Mouse (Mus musculus): ENCODE data around the gene Opalin. TPM values are rescaled to one million over a fixed set of nuclear protein-coding genes. Genes with fewer than 3 reads are reported as not detected.

Gene Opalin
- total and polyA plus RNA-seq, 2 experiments from 2014 or later, result not detected

DNA sequence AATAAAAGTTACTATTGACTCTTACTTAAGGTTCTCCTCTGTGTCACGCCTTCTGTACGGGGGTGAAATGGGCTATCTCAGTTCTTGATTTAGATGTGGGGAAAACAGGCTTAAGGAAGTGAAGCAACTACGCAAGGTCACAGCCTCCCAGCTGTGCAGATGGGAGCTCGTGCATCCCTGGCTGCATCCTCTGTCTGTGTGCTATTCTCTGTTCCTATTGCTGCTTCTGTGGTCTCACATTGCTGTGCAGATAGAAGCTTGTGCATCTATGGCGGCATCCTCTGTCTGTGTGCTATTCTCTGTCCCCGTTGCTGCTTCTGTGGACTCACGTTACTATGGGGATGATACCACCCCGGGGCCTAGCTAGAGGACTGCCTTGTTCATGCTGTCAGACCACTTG lies 50.4 kb downstream of the Opalin start:
- H3K36me3 ChIP-seq (ENCODE audit: insufficient read depth, low read length), result no peaks in the 10 kb centered on the region
- WGBS, result 72% methylated on average over 8 of the region's 8 CpGs
- no peak overlapping the region for H3K27ac ChIP-seq
- no peak for TF ChIP-seq CTCF (IDR thresholded peaks at IDR 0.05; ENCODE audit: low read depth)
- H3K4me1 ChIP-seq (ENCODE audit: insufficient read depth, low read length), result no peaks in the 10 kb centered on the region
- no peak for ATAC-seq
- no peaks in the 10 kb centered on the region for H3K27me3 ChIP-seq (ENCODE audit: insufficient read depth, low read length)
- H3K4me3 ChIP-seq (ENCODE audit: low read length), result no peak overlapping the region
- H3K9me3 ChIP-seq (ENCODE audit: low read length), result no peaks in the 10 kb centered on the region
- no peak overlapping the region for H3K4me2 ChIP-seq (ENCODE audit: low read depth, low read length)
- no peak for DNase-seq (ENCODE audit: low spot score)
- H3K9ac ChIP-seq (replicated peaks; ENCODE audit: low read length), result no peak overlapping the region

DNA sequence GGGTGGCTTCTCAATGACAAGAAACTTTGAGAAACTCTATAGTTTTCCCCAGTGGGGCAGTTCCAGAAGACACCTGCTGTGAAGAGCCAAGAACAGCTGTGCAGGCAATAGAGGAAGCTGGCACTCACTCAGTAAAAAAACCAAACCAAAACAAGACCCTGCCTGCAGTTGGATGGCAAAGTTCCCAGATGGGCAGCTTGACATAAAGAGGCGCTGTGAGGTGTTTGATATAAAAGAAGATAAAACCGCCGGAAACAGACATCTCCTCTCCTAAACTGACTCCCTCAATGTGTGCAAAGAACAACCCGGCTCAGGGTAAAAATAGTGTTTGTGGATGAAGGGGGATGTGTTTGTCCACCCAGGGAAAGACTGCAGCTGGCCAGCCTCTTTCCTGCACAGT lies 54.7 kb downstream of the Opalin start:
- DNase-seq (ENCODE audit: low spot score) (peak; percentile 47), ATAC-seq (peak; percentile 49; the same call in 1 of the 2 replicates)
- TF ChIP-seq CTCF (IDR thresholded peaks at IDR 0.05; ENCODE audit: low read depth), result no peak
- H3K4me2 ChIP-seq (ENCODE audit: low read depth, low read length), result no peak overlapping the region
- H3K36me3 ChIP-seq (ENCODE audit: insufficient read depth, low read length), result no peaks in the 10 kb centered on the region
- no peak overlapping the region for H3K27ac ChIP-seq
- H3K9ac ChIP-seq (replicated peaks; ENCODE audit: low read length), result no peak overlapping the region
- WGBS, result 26% methylated on average over 4 of the region's 4 CpGs
- H3K4me3 ChIP-seq (ENCODE audit: low read length), result no peak overlapping the region
- no peaks in the 10 kb centered on the region for H3K27me3 ChIP-seq (ENCODE audit: insufficient read depth, low read length)
- no peaks in the 10 kb centered on the region for H3K9me3 ChIP-seq (ENCODE audit: low read length)
- no peaks in the 10 kb centered on the region for H3K4me1 ChIP-seq (ENCODE audit: insufficient read depth, low read length)

DNA sequence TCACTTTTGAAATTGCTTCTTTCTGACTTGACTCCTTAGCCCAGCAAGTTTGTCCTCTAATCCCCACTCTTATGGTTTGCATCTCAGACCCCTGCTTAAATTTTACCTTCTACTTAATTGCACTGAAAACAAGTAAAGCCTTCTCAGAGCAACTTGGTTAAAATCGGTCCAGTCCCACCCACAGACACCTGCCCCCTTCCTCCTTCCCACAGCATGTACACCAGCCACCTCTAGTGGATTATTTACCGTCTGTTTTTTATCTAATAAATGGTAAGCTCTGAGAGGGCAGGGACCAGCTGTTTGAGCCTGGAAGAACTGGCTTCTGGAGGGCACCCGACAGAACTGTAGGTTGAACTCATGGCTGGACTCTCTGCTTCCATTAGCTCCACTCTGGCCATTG lies 56.4 kb downstream of the Opalin start:
- TF ChIP-seq CTCF (IDR thresholded peaks at IDR 0.05; ENCODE audit: low read depth), result no peak

DNA sequence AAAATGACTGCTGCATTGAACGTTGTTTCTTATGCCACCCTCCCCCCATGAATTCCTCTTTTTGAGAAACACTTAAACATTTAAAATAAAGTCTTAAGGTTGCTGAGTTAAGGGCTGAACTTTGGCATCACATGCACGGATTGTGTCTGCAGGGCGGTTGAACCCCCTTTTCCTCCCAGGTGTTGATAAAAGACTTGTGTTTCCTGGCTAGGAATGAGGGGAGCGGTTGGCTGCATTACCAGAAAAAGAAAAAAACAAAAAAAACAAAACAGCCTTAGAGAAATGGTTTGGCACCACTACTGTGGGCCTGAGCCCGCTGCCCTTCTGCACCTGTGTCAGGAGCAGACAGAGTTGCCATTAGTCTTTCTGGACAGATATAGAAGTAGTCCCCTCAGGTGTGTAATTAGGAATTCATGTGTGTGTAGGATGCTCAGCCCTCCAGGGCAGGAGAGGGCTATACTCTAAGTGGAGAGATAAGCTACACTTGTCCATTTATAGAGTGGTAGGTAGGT lies 57.7 kb downstream of the Opalin start:
- DNase-seq (ENCODE audit: low spot score) (no peak), ATAC-seq (no peak)
- 79% methylated on average over 5 of the region's 5 CpGs for WGBS
- TF ChIP-seq CTCF (IDR thresholded peaks at IDR 0.05; ENCODE audit: low read depth), result no peak
- Histone ChIP-seq H3K27me3 (ENCODE audit: insufficient read depth, low read length) (no peaks in the 10 kb centered on the region), H3K4me1 (ENCODE audit: insufficient read depth, low read length) (no peaks in the 10 kb centered on the region), H3K9me3 (ENCODE audit: low read length) (no peaks in the 10 kb centered on the region), H3K4me3 (ENCODE audit: low read length) (no peak overlapping the region), H3K36me3 (ENCODE audit: insufficient read depth, low read length) (no peaks in the 10 kb centered on the region), H3K4me2 (ENCODE audit: low read depth, low read length) (no peak overlapping the region), H3K27ac (no peak overlapping the region), H3K9ac (replicated peaks; ENCODE audit: low read length) (no peak overlapping the region)

More for the DNA sequence above, 56.4 kb downstream of the Opalin start:
- no peaks in the 10 kb centered on the region for H3K4me1 ChIP-seq (ENCODE audit: insufficient read depth, low read length)
- no peak overlapping the region for H3K9ac ChIP-seq (replicated peaks; ENCODE audit: low read length)
- WGBS, result 86% methylated on average over 3 of the region's 3 CpGs
- no peaks in the 10 kb centered on the region for H3K27me3 ChIP-seq (ENCODE audit: insufficient read depth, low read length)
- H3K9me3 ChIP-seq (ENCODE audit: low read length), result no peaks in the 10 kb centered on the region
- DNase-seq (ENCODE audit: low spot score) (no peak), ATAC-seq (no peak)
- no peaks in the 10 kb centered on the region for H3K36me3 ChIP-seq (ENCODE audit: insufficient read depth, low read length)
- no peak overlapping the region for H3K4me2 ChIP-seq (ENCODE audit: low read depth, low read length)
- H3K4me3 ChIP-seq (ENCODE audit: low read length), result no peak overlapping the region
- no peak overlapping the region for H3K27ac ChIP-seq

DNA sequence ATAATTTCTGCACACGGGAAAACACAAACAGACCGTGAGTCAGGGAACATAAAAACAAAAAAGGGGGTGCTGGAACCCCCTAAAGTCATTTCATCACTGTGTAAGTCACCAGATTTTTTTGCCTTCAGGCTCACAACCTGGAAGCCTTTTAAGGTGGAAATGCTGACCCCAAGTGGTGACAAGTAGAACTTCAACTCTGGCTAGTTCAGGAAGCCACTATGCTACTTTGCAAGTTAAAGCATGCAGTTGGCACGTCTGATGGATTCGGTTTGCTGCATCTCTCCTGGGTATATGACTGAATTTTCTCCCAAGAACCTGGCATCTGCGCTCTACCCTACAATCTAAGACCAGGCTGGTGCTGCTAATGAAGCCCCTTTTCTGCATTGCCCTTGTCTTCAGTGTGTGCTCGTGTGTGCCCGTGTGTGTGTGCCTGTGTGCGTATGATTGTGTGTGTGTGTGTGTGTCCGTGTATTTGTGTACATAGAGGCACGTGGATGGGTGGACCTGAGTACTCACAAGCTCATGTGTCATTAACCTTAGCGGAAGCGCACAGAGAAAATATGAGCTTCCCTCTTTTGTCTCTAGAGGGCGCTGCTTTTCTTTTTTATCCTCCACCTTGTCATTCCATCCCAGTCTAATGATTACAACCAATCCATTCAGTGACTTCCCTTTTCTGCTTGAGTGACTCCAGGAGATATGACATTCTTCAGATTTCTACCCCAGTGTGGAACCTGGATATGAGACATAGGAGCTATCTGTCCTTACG lies 60.8 kb downstream of the Opalin start:
- Histone ChIP-seq H3K4me1 (ENCODE audit: insufficient read depth, low read length) (no peaks in the 10 kb centered on the region), H3K36me3 (ENCODE audit: insufficient read depth, low read length) (no peaks in the 10 kb centered on the region), H3K4me3 (ENCODE audit: low read length) (no peak overlapping the region), H3K27me3 (ENCODE audit: insufficient read depth, low read length) (no peaks in the 10 kb centered on the region), H3K9me3 (ENCODE audit: low read length) (no peaks in the 10 kb centered on the region), H3K4me2 (ENCODE audit: low read depth, low read length) (peak overlapping the region; percentile 51), H3K9ac (replicated peaks; ENCODE audit: low read length) (no peak overlapping the region), H3K27ac (no peak overlapping the region)
- peak; percentile 84 for TF ChIP-seq CTCF (IDR thresholded peaks at IDR 0.05; ENCODE audit: low read depth)
- 22% methylated on average over 14 of the region's 14 CpGs for WGBS
- ATAC-seq (peak; percentile 68), DNase-seq (ENCODE audit: low spot score) (peak; percentile 90)

DNA sequence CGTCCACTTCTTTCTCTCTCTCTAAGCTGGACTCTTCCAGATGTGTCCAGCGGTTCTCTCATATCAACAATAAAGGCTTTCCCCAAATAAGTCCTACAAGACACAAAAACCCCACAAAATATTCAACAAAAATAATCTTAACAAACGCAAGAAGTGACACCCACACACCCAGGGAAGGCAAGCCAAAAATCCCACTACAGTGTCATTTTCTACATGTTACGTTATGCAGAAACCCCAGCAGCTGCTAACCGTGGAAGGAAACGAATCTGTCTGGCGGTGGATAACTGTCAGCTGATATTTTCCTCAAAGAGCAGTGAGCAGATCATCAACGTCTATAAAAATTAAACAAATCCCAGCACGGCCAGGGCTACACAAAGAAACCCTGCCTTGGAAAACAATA lies 62.9 kb downstream of the Opalin start:
- H3K36me3 ChIP-seq (ENCODE audit: insufficient read depth, low read length), result no peaks in the 10 kb centered on the region
- H3K4me2 ChIP-seq (ENCODE audit: low read depth, low read length), result 0 out of 2 replicates have a peak overlapping the region, but pooled peaks have one; percentile 10
- H3K9ac ChIP-seq (replicated peaks; ENCODE audit: low read length), result no peak overlapping the region
- WGBS, result 26% methylated on average over 9 of the region's 9 CpGs
- H3K9me3 ChIP-seq (ENCODE audit: low read length), result no peaks in the 10 kb centered on the region
- TF ChIP-seq CTCF (IDR thresholded peaks at IDR 0.05; ENCODE audit: low read depth), result no peak
- no peak for ATAC-seq
- H3K4me3 ChIP-seq (ENCODE audit: low read length), result no peak overlapping the region
- DNase-seq (ENCODE audit: low spot score), result no peak
- H3K4me1 ChIP-seq (ENCODE audit: insufficient read depth, low read length), result no peaks in the 10 kb centered on the region
- H3K27ac ChIP-seq, result no peak overlapping the region
- peaks cover 4% of the 10 kb centered on the region; the same call in 1 of the 2 replicates for H3K27me3 ChIP-seq (ENCODE audit: insufficient read depth, low read length)

DNA sequence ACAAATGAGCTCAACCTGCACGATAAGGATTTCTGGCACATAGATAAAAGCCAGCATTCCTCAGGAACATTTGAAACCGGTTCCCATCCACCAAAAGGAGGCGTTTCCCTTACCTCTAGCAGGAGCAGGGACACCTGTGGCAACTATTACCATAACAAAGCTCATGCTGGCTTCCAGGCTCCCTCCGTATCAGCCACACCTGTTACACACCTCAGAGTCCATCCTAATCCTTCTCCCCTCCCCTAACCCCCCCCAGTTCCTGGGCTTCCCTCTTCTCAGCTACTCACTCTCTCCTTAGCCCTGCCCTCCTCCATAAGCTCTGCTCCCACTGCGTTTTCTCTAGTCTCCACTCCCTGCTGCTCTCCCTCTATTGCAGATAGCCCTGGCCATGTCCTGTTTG lies 63.3 kb downstream of the Opalin start:
- Histone ChIP-seq H3K4me2 (ENCODE audit: low read depth, low read length) (no peak overlapping the region), H3K4me1 (ENCODE audit: insufficient read depth, low read length) (no peaks in the 10 kb centered on the region), H3K27me3 (ENCODE audit: insufficient read depth, low read length) (peaks cover 4% of the 10 kb centered on the region; the same call in 1 of the 2 replicates), H3K9me3 (ENCODE audit: low read length) (no peaks in the 10 kb centered on the region), H3K36me3 (ENCODE audit: insufficient read depth, low read length) (no peaks in the 10 kb centered on the region), H3K27ac (no peak overlapping the region), H3K9ac (replicated peaks; ENCODE audit: low read length) (no peak overlapping the region), H3K4me3 (ENCODE audit: low read length) (no peak overlapping the region)
- DNase-seq (ENCODE audit: low spot score) (no peak), ATAC-seq (no peak)
- 13% methylated on average over 5 of the region's 5 CpGs for WGBS
- no peak for TF ChIP-seq CTCF (IDR thresholded peaks at IDR 0.05; ENCODE audit: low read depth)

Other genes with a start within 250 kb of the Opalin start
- 10.6 and 13.1 TPM in 2 replicates for gene Ccnj, start 245.8 kb downstream of the Opalin start, total RNA-seq (2014; rRNA removed)
- gene Ccnj, start 245.8 kb downstream of the Opalin start, polyA plus RNA-seq (2015; fragmentation: Nextera tagmentation; extraction: Ambion mirVana), result 8.1 and 8.6 TPM in 2 replicates
- gene Zfp518a, start 182.4 kb downstream of the Opalin start, total RNA-seq (2014; rRNA removed), result 8.0 and 9.9 TPM in 2 replicates
- 2.6 and 2.7 TPM in 2 replicates for gene Zfp518a, start 182.4 kb downstream of the Opalin start, polyA plus RNA-seq (2015; fragmentation: Nextera tagmentation; extraction: Ambion mirVana)
- 0.05 and 0.40 TPM in 2 replicates for gene Blnk, start 82.6 kb downstream of the Opalin start, total RNA-seq (2014; rRNA removed)
- 1.1 and 1.4 TPM in 2 replicates for gene Blnk, start 82.6 kb downstream of the Opalin start, polyA plus RNA-seq (2015; fragmentation: Nextera tagmentation; extraction: Ambion mirVana)
- not detected in 2 replicates for gene Dntt, start 47.8 kb downstream of the Opalin start, total RNA-seq (2014; rRNA removed)
- gene Dntt, start 47.8 kb downstream of the Opalin start, polyA plus RNA-seq (2015; fragmentation: Nextera tagmentation; extraction: Ambion mirVana), result 0.08 and 0.11 TPM in 2 replicates
- 1.2 and 2.8 TPM in 2 replicates for gene Tll2, start 129.7 kb upstream of the Opalin start, total RNA-seq (2014; rRNA removed)
- gene Tll2, start 129.7 kb upstream of the Opalin start, polyA plus RNA-seq (2015; fragmentation: Nextera tagmentation; extraction: Ambion mirVana), result 0.60 and 0.72 TPM in 2 replicates
- 99.0 and 108 TPM in 2 replicates for gene Tm9sf3, start 186.9 kb upstream of the Opalin start, total RNA-seq (2014; rRNA removed)
- gene Tm9sf3, start 186.9 kb upstream of the Opalin start, polyA plus RNA-seq (2015; fragmentation: Nextera tagmentation; extraction: Ambion mirVana), result 67.4 and 68.1 TPM in 2 replicates